Mouse (Mus musculus) cortical plate, adult 2 months (tissue): ENCODE data around the gene 1700037H04Rik. TPM values are rescaled to one million over a fixed set of nuclear protein-coding genes. Genes with fewer than 3 reads are reported as not detected.

Source experiments
- H3K27ac ChIP-seq: fragments of 200-500 bp; 2 replicates; pipeline ENCODE4 v1.5.1; 2012; ENCODE audit warnings: low read length, control low read depth, inconsistent platforms; ENCODE audit not compliant: insufficient read depth
- H3K4me1 ChIP-seq: fragments of 200-500 bp; 2 replicates; pipeline ENCODE4 v1.6.1; 2011; ENCODE audit warnings: low read length; ENCODE audit not compliant: control insufficient read depth, insufficient read depth
- H3K4me3 ChIP-seq: fragments of 200-500 bp; 2 replicates; pipeline ENCODE4 v1.5.1; 2011; ENCODE audit warnings: mild to moderate bottlenecking, low read length, control low read depth; ENCODE audit not compliant: insufficient read depth
- CTCF ChIP-seq: fragments of 200-500 bp; IDR thresholded peaks from 2 replicates; pipeline ENCODE4 v1.5.1; 2011; ENCODE audit warnings: mild to moderate bottlenecking, control low read depth, low read length; ENCODE audit not compliant: insufficient read depth; ENCODE audit errors: extremely low read depth
- POLR2A ChIP-seq: fragments of 200-500 bp; IDR thresholded peaks from 2 replicates; pipeline ENCODE4 v1.6.1; 2011; ENCODE audit warnings: mild to moderate bottlenecking, low read length, control low read depth; ENCODE audit not compliant: insufficient read depth; ENCODE audit errors: extremely low read depth
- polyA plus RNA-seq: library from polyadenylated mRNA; depleted of rRNA; stranded (reverse); fragments of >200 nt; gene quantifications from 2 replicates; pipeline ENCODE4 v1.2.3, GENCODE M21; 2012

The 1700037H04Rik gene
- polyA plus RNA-seq, 1 experiment, result 130 TPM

DNA sequence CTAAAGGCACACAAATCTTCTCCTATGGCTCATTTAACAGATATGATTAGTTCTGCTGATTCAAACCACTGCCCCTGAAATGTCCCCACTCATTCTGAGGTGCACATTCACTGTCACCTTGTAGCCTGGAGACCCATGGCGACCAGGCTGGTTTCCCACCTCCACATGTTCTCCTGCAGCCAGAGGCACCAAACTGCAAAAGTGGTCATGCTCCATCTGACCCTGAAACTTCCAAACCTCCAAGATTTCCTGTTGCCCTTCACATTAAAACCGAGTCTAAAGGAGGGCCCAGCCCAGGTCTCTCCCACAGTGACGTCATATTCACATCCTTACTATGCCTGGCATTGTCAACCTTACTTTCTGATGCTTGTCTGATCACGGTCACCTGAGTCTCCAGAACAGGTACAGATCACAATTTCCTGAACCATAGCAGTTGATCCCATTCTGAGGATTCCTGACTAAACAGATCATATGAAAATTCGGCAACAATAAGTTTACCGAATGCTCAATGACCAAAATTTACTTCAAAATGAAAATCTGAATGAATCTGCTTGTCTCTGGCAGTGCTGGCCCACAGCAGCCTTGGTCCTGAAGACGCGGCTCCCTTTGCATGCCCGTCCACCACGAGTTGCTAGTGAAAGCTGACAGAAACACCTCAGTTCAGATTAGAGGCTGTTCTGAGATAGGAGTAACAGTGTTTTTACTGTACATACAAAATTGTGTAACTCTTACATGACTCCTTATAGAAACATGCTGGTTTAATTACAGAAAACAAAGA is 27.6 kb downstream of the 1700037H04Rik start:
- Histone ChIP-seq H3K4me1 (no peaks in the 10 kb centered on the region), H3K4me3 (no peak overlapping the region), H3K27ac (no peak overlapping the region)
- TF ChIP-seq POLR2A (no peak), CTCF (no peak)

DNA sequence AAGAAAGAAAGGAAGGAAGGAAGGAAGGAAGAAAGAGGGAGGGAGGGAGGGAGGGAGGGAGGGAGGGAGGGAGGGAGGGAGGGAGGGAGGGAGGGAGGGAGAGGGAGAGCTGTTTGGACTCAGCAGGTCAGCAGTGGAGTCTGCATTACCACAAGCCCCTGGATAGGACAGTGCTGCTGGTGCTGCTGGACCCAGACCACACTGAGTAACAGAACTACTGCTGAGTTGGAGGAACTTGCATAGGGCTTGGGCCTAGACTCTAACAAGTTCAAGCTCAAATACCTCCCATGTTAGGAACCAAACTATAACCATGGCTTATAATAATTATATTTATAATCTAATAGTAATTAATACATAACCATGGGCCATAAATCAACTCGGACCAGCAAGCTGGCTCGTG is 29.0 kb downstream of the 1700037H04Rik start:
- TF ChIP-seq POLR2A (no peak), CTCF (no peak)
- no peak overlapping the region for H3K4me3 ChIP-seq
- H3K27ac ChIP-seq, result no peak overlapping the region
- no peaks in the 10 kb centered on the region for H3K4me1 ChIP-seq

DNA sequence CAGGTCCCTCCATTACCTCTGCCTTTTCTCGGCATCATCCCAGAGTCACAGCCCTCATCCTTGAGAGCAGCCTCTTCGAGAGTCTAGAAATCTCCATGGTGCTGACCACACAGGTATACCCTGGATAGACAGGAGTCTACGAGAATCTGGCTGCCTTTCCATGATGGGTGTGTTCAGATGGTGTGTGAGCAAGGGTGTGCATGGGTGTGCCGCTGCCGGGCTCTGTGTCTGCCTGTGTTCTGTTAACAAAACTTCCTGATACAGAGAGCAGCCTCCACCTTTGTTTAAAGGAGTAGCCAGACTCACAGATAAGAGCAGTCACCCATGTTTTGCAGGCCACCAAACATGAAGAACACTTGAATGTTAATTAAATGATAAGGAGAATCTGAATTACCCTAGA is 30.0 kb downstream of the 1700037H04Rik start:
- TF ChIP-seq POLR2A (no peak), CTCF (no peak)
- no peak overlapping the region for H3K4me3 ChIP-seq
- no peaks in the 10 kb centered on the region for H3K4me1 ChIP-seq
- no peak overlapping the region for H3K27ac ChIP-seq

DNA sequence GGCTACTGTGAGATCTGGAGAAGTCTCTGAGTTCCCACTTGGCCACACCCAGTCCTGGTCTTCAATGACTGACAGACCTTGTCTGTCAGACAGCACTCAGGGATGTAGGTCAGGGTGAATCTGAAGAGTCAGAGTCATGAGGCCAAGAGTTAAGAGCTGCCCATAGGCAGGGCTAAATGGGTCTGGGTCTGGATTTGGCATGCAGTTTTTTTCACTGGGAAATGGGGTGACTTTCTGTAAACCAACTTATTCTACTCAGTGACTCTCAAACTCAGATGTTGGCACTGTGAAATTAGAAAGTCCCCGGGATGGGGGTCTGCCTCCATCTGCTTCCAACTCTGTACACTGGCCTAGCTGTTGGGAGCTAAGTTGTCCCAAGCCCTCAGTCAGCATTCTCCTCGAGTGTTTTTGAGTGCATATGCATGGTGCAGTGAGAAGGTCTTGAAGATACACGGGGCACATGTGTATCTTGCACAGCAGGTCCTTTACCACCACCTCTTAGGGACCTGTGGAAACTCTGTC is 31.2 kb downstream of the 1700037H04Rik start:
- 0 out of 2 replicates have a peak overlapping the region, but pooled peaks have one; percentile 61 for H3K27ac ChIP-seq
- H3K4me1 ChIP-seq, result no peaks in the 10 kb centered on the region
- H3K4me3 ChIP-seq, result no peak overlapping the region
- TF ChIP-seq POLR2A (no peak), CTCF (no peak)

DNA sequence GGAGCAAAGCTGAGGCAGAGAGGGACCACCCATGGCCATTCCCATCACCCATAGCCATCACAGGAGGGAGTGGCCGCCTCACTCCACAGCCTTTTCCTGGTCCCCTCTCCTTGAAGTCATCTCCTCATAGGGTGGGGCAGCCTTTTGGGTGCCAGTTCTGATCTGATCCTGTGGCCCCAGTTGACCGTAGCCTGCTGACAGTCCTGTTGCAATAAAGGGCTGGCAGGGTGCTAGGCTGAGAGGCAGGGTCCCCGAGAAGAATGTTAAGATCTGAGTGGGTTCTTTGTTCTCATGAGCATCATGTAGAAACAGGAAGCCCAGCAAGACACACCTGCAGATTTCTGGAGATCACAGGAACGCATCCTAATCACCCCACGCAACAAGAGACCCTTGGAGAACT is 31.7 kb downstream of the 1700037H04Rik start:
- TF ChIP-seq CTCF (no peak), POLR2A (no peak)
- Histone ChIP-seq H3K27ac (0 out of 2 replicates have a peak overlapping the region, but pooled peaks have one; percentile 61), H3K4me3 (peak overlapping the region; percentile 33; the same call in 1 of the 2 replicates), H3K4me1 (no peaks in the 10 kb centered on the region)

DNA sequence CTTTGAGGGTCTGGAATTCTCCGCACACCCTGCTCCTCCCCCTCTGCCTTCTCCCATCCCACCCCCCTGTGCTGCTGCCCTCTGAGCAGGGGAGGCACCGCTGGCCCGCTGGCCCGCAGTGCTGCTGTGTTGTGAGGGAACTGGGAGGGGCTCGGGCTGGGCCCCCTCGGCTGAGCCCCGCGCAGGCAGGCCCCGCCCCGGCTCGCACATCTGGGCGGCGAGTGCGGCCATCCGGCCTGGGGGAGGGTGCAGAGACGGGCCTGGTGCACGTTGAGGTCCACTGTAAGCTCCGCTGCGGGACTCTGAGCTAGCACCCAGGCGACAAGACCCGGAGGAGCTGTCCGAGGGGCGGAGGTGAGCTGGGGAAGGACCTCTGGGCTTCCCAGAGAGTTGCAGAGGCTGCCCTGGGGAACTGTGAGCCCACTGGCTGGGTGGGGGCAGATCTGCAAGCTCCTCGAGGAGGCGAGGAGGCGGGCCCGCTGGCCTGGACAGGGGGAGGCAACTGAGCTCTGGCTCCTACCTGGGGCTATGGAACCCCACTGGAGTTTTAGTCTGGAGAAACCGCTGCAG is 32.6 kb downstream of the 1700037H04Rik start, which contains the start of gene Hspa12b:
Hspa12b (plus strand) TSS at position 120 of the 570 bp plus-strand sequence.
- peak within 1 kb of the TSS; percentile 61; the same call in 1 of the 2 replicates for H3K27ac ChIP-seq
- TF ChIP-seq POLR2A (no peak), CTCF (no peak)
- H3K4me1 ChIP-seq, result no peaks in the 10 kb centered on the region
- peak within 1 kb of the TSS; percentile 33 for H3K4me3 ChIP-seq

DNA sequence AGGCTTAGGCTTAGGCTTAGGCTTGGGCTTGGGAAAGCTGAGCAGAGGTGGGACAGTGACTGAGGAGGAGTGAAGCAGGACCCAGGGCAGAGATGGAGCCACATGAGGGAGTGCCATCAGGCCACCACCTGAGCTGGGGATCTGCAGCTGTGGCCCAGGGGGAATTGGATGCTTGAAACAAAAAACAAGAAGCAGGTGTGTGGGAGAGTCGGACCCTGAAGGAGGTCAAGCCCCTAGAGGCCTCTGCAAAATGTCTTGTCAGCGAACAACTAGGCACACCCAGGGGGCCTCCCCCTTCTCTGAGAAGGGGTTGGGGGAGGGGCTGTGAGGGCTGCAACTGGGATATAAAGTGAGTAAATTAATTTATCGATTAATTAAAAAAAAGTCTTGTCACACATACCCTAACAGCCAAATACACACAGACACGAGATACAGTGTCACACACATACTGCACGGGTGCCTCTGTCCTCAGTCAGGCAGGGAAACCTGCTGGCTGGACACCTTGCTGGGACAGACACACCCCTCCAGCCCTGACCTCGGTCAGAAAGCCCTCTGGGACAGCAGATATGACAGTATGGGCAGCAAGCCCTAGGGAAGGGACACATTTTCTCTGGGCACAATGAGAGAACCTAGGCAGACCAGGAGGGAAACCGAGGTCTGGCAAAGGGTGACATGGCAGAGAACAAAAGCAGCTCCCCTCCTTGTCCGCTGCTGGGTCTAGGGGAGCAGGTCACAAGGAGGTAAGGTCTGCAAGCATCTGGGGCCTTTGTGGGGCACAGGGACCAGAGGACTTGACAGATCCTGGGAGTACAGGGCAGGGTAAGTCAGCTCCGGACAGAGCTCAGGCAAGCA is 33.7 kb downstream of the 1700037H04Rik start:
- Histone ChIP-seq H3K4me3 (no peak overlapping the region), H3K27ac (no peak overlapping the region), H3K4me1 (no peaks in the 10 kb centered on the region)
- no peak for TF ChIP-seq CTCF
- no peak for TF ChIP-seq POLR2A

DNA sequence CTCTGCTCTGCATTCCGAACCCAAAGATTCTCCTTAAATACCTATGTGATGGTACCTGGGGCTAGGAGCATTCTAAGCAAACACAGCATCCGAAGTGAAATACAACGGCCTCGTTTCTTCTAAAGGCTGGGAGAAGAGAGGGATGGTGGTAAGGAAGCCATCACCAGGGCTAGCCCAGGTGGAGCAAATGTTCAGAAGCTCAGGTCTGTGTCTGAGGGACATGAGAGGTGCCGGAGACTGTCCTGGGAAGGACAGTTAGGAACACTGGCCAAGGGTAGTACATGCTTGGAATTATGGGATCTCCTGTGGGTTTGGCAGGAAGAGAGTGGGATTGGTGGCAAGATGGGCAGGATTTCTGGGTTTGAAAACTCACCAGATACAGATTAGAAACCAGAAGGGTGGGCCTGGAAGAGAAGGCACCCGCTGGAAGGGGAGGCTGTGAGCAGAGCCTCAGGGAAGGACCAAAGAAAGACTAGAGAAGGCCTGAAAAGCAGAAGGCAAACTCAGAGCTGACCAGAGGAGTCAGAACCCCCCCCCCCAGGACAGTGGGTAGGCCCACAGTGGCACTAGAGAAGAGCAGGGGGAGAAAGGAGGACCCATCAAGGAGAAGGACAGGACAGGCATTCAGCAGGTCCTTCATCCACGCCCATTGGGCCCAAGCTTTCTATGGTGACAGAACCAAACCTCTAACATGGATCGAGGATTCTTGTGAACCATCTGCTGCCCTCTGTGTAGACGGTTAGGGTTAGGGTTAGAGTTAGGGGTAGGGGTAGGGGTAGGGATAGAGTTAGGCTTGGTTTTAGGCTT is 34.5 kb downstream of the 1700037H04Rik start:
- Histone ChIP-seq H3K4me3 (no peak overlapping the region), H3K27ac (no peak overlapping the region), H3K4me1 (no peaks in the 10 kb centered on the region)
- TF ChIP-seq CTCF (no peak), POLR2A (no peak)

DNA sequence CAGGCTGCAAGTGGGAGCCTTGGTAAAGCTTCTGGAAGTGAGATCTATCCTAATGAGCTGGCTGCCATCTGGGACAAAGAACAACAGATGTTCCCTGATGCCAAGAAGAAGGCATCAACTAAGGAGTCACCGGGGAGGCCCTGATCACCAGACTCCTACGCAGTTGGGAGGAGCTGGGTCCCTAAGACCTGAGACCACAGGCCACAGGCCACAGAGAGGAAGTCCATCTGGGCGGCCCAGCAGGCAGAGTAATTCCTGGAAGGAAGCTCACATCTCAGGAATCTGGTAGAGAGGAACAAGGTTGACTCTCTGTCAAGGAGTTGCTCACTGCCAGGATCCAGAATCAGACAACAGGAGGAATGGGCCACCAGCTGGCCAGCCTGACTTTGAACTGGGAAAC is 35.7 kb downstream of the 1700037H04Rik start:
- no peaks in the 10 kb centered on the region for H3K4me1 ChIP-seq
- H3K4me3 ChIP-seq, result no peak overlapping the region
- TF ChIP-seq POLR2A (no peak), CTCF (no peak)
- no peak overlapping the region for H3K27ac ChIP-seq
